Mouse (Mus musculus) heart, postnatal 25 days (tissue): ENCODE data around the gene Lipi. TPM values are rescaled to one million over a fixed set of nuclear protein-coding genes. Genes with fewer than 3 reads are reported as not detected.

Source experiments
- DNase-seq: peaks from one replicate; pipeline ENCODE4 v3.0.0; 2022; ENCODE audit warnings: low spot score
- intact Hi-C: fragments of 180-260 bp; cut with DNase I; formaldehyde crosslinking; loops from one replicate; pipeline ENCODE4 v1.15.1; 2025
- total RNA-seq, 2 experiments: library from RNA; stranded (reverse); gene quantifications; 2 replicates each; pipeline ENCODE4 v1.2.3; 2021

Lipi gene
- total RNA-seq, result not detected

DNA sequence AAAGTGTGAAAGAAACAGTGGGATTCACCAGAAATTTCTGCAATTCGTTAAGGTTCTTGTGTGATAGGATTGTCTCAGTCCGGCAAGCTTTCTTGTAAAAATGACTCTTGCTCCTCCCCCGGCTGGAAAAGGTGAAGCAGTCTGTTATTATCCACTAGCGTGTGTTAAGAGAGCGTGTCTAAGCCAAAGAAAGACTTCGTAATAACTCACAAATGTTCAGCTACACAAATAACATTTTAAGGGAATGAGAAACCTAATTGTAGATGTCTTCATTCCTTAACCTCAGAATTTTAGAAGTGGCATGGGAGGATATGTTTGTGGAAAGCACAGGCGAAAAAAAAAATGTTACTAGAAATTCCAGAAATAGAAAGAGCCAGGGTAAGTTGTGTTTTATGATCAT is at the start of gene Lipi:
Gene Lipi (minus strand): TSS at position 101 of the 400 bp plus-strand sequence.
- no peak for DNase-seq
- intact Hi-C loops, result no loop called here

DNA sequence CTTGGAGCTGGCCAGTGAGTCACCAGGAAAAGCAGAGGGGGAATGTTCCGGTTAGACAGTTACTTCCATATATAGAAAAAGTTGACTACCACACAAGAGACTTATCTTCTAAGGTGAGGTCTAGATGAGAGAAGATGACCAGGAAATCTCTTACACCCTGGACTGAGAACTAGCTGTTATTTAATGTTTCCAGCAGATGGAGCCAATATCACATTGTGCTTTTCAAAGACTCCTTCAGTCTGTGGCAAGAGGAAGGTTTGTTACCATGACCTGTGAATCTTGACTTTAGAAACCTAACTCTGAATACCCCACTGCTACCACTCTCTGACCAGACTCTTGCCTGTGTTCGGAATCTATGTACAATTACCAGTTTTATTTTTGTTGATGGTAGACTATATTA is 42.0 kb upstream of the Lipi start:
- DNase-seq, result no peak
- intact Hi-C loops, result no loop called here

DNA sequence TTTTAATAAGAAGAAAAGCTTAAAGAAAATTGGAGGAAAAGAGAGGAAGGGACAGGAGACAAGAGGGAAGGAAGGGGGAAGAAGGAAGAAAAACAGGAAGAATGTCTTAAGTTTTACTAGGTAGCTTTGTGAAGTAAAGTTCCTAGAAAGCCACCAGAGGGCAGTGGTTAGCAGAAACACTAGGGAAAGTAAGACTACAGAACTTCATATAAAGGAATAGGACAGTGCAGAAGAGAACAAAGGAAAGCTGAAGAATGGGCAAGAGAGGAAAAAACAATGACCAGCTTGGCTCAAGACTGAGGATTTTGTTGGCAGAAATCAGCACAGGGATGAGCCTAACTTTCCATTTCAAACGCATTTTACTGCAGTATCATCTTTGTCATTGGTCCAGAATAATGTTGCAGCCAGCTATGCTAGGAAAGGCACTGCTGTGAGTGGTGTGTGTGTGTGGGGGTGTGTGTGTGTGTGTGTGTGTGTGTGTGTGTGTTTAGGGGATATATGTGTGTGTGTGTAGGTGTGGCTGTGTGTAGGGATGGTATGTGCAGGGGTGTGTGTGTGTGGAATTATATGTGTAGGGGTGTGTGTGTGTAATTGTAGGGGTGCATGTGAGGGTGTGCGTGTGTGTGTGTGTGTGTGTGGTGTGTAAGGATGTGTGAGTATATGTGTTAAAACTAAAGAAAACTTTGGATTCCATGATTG is 31.9 kb upstream of the Lipi start:
- intact Hi-C loops, result loop anchor here (1.0 kb wide), 1 partner anchor 1282 kb away; no protein-coding TSS in a partner anchor
- DNase-seq, result no peak

DNA sequence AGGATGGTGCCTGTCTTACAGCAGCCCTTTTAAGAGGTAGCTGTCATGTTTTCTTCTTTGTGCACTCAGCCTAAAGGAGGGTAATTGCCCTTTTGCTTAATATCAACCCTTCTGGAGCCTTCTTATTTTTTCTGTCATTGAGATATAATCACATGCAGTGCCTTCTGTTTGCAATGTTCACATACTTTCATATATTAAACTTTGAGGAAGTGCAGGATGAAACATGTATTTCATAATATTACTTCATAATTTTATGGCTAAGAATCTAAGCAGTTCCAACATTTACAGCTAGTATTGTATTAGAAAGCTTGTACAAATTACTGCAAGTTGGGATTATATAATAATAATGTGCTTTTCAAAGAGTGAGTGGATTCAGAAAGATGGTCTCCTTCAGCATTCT is 26.7 kb upstream of the Lipi start:
- no peak for DNase-seq
- intact Hi-C loops, result no loop called here

DNA sequence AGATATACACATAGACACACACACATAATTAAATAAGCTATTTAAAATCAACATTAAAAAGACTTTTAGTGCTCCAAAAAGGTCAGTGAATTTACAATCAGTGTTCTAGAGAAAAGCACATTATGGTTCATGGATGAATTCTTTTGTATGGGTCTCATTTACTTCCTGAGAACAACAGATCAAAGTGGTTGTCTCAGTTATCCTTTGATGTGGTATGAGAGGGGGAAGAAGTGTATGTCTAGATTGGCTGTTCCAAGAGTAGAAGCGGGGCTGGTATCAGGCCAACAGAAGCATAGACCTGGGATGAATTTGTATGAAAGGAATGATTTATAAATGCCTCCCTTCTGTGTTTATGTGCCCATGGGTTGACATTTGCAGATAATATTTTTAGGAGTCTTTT is 20.6 kb upstream of the Lipi start:
- no peak for DNase-seq
- intact Hi-C loops, result no loop called here

DNA sequence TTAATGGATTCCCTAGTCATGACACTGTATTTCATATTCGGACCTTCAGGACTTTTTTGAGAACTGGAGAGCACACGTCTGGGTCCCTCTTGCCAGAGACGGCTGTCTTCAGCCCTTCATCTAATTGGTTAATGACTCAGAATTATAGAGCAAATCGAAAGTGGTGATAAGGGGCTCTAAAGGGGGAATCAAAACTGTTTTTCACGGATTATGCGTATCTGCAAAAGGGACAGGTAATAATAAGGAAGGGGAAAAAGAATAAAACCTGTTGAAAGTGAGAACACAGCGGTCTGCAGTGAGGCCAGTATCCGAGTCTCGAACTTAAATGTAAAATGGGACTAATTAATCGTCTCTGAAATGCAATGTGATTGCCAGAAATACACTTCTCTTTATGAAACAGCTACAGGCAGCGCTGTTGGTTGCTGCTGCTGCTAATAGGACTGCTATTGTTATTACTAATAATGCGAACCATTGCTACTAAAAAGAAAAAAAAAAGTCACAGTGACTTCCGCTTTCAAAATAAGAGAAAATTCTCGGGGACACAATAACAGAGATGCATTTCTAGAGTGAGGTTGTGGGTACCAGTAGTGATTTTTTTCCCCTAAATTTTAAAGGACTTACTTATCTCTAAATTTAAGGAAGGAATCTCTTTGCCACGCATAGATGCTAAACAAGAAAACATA is 7.8 kb upstream of the Lipi start:
- DNase-seq, result no peak
- intact Hi-C loops, result no loop called here

DNA sequence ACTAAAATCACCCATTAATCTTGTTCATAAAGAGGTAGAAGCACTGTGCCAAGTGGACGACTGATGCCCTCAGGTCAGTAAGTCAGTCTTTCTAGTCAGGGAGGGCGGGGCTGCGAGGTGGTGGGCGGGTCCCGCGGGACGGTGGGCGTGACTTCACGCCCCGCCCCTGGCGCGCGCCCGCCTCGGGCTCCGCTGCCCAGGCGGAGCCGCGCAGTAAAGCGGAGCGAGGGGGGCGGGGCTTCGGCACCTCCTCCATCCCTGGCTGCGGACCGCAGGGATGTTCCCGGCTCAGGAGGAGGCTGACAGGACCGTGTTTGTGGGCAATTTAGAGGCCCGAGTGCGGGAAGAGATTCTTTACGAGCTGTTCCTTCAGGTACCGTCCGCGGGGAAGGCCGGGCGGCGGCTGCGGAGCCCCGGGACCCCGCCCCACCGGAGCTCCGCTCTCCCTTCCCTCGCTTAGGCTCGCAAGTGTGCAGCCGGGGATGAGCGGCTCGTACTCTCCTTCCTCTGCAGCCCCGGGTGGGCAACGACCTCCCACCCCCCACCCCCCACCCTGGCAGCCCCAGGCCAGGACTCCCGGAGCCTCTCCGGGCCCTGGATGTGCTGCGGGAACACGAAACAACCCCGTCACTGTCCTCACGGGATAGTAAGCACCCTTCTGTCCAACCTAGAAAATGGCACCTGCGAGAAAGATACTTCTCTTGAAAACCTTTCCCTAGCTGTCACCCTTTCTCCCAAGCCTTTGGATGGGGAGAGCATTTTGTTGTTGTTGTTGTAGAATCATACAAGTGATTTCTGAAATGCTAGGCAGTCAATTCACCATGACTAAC is 7.0 kb upstream of the Lipi start, which contains the start of gene Rbm11:
Gene Rbm11 (plus strand): TSS at position 174 of the 830 bp plus-strand sequence.
- intact Hi-C loops, result no loop called here
- peak; percentile 33 for DNase-seq

DNA sequence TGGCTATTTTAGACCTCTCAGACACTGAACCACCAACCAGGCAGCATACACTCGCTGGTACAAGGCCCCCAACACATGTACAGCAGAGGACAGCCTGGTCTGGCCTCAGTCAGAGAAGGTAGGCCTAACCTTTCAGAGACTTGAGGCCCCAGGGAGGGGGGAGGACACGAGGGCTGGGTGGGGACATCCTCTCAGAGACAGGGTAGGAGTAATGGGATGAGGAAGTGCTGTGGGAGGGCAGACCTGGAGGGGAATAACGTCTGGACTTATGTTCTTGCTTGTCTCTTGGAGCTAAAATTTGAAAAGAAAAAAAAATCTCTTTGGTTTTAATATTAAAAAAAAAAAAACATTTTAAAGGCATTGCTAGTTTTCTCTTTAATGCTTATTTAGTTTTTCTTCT is 605 bp upstream of the Lipi start:
- intact Hi-C loops, result no loop called here
- DNase-seq, result no peak

DNA sequence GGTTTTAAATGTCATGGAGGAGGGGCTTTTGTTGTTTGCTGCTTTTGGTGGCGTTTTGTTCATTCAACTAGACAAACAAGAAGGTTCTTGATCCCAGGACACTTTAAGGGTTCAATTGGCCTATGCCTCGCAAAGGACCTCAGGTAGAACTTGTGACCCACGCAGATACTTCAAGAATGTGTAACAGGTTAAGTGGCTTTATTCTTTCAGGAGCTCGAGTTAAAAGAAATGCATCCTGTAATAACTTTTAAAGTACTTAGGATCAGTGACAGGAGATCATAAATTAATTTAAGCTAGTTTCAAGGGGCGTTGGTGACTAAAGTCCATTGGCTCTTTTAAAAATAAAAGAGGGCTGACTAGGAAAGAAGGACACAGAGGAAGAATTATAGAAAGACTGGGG is 3.6 kb downstream of the Lipi start:
- DNase-seq, result no peak
- intact Hi-C loops, result no loop called here

DNA sequence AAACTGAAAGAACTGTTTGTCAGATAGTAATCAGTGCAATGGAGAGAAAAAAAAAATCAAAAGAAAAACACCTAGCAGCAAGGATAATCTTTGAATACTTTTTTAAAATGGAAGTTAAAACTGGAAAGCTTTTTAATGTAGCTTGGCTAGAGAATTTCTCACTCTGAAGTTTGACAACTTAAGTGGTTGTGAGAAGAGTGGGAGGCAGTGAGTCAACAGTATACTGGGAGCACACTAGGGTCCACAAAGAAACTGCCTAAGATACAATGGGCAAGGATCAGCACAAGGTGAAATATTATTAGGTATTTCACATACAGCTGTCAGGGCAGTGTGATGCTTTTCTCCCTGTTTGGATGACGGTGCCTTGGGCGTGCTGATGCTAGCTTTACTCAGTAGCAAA is 23.0 kb downstream of the Lipi start:
- no peak for DNase-seq
- intact Hi-C loops, result no loop called here

DNA sequence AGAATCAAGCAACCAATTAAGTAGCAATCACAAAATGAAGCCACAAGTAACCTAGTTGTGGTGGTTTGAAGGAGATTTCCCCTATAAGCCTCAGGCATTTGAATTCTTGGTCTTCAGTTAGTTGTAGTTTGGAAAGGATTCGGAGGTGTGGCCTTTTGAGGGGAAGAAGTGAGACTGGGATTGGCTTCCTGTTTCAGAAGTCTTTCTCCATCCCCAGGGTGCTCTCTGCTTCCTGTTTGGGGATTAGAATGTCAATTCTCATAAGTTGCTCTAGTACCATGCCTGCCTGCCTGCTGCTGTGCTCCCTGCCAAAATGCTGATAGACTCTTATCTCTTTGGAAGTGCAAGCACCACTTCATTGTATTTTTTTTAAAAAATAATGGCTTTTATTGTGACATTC is 40.6 kb downstream of the Lipi start:
- intact Hi-C loops, result no loop called here
- DNase-seq, result no peak

DNA sequence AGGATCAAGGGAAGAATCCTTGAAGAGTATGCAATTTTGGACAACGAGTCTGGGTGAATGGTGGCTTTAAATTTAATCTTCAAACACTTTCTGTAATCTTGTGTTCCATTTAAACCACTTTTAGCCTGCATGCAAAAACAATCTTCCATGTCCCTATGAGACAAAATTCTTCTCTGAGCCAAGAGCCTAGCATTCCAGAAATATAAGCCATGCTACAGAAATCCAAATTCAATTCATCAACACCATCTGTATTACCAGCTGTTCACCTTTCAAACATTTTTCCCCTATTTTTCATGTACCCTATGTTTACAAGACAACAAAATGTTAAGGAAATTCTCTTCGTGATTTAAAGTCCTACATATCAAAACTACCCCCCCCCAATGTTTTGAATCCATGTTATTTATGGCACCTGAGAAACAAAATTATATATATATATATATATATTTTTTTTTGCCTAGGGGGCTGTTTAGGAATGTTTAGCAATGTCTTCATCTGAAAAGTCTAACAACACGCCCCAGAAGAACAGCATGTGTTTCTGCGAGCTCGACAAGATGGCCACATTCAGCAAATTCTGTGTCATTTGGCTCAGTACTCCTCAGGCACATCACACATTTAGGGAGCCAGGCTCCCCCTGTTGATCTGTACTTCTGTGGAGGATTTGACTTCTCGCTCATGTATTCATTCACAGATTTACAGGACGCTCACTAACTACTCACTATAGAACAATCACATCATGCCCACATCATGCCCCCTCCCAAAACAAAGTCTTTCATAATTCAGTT is 47.9 kb downstream of the Lipi start:
- intact Hi-C loops, result no loop called here

DNA sequence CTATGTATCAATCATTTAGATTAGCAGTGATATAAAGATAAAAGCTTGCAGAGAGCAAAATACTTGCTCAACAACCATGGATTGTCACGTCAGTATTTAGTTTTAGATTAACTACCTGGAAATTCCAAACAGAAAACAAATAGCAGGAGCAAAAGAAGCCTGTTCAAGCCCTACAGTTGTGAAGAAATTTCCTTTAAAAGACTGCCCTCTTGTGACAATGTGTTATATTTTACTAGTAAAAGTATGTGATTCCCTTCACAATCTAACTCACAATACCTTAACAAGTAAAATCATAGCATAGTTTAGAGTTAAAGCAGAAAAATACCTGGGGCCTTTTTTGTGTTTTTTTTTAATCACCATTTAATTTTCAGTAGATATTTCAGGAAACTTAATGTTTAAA is 54.2 kb downstream of the Lipi start:
- intact Hi-C loops, result no loop called here
- DNase-seq, result no peak

More for the DNA sequence above, 47.9 kb downstream of the Lipi start:
- no peak for DNase-seq

DNA sequence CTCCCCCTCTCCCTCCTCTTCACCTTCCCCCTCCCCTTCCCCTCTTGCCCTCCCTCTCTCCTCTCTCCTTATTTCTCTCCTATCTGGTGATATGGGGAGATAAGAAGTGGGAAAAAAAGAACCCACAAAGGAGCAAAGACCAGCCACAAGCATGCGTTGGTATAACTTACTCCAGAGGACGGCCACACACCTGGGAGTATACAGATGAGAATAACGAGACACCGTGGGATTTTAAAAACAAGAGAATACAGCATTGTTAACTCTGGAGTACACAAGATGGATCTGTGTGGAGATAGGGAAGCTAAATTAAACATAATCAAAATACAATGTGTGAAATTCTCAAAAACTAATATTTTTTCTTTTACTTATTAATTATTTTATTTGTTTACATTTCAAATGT is 89.3 kb downstream of the Lipi start:
- intact Hi-C loops, result no loop called here
- DNase-seq, result no peak

Other genes with a start within 250 kb of the Lipi start
- not detected for gene Rbm11, start 6.8 kb upstream of the Lipi start, total RNA-seq
- gene Hspa13, start 181.0 kb upstream of the Lipi start, total RNA-seq, result 10 to 100 TPM; 13.3 to 13.4 TPM